Mouse (Mus musculus): ENCODE data around the gene Fmo5. TPM values are rescaled to one million over a fixed set of nuclear protein-coding genes. Genes with fewer than 3 reads are reported as not detected.

Fmo5 gene
- polyA plus RNA-seq, 1 experiment from 2014 or later = 0.43 TPM

- WGBS = 91% methylated on average over 6 of the region's 6 CpGs
- Histone ChIP-seq H3K27me3 (0 out of 2 replicates have a peak, but pooled peaks cover 4% of the 10 kb centered on the region), H3K27ac (no peak overlapping the region), H3K4me2 (no peak overlapping the region), H3K9me3 (replicated peaks) (no peaks in the 10 kb centered on the region), H3K36me3 (ENCODE audit: poor library complexity, severe bottlenecking) (no peaks in the 10 kb centered on the region), H3K4me3 (no peak overlapping the region), H3K4me1 (peaks cover 7% of the 10 kb centered on the region; the same call in 1 of the 2 replicates), H3K9ac (no peak overlapping the region)
- ATAC-seq = no peak
These were observed 17.6 kb upstream of the Fmo5 start for GRCm38 (mm10) chr3:97611021-97611420.

- Histone ChIP-seq H3K27me3 (0 out of 2 replicates have a peak, but pooled peaks cover 4% of the 10 kb centered on the region), H3K27ac (no peak overlapping the region), H3K4me2 (no peak overlapping the region), H3K9me3 (replicated peaks) (no peaks in the 10 kb centered on the region), H3K36me3 (ENCODE audit: poor library complexity, severe bottlenecking) (no peaks in the 10 kb centered on the region), H3K4me1 (no peaks in the 10 kb centered on the region), H3K9ac (no peak overlapping the region), H3K4me3 (no peak overlapping the region)
- WGBS = 37% methylated on average over 1 of the region's 1 CpGs
- no peak for ATAC-seq
These were observed 13.4 kb upstream of the Fmo5 start for GRCm38 (mm10) chr3:97615154-97615553.

GRCm38 (mm10) chr3:97615933-97616332 lies 12.7 kb upstream of the Fmo5 start:
- ATAC-seq = no peak
- Histone ChIP-seq H3K27ac (no peak overlapping the region), H3K4me1 (no peaks in the 10 kb centered on the region), H3K27me3 (0 out of 2 replicates have a peak, but pooled peaks cover 4% of the 10 kb centered on the region), H3K4me2 (no peak overlapping the region), H3K9ac (no peak overlapping the region), H3K9me3 (replicated peaks) (no peaks in the 10 kb centered on the region), H3K36me3 (ENCODE audit: poor library complexity, severe bottlenecking) (no peaks in the 10 kb centered on the region), H3K4me3 (no peak overlapping the region)
- 94% methylated on average over 4 of the region's 4 CpGs for WGBS

- H3K4me3 ChIP-seq = no peak overlapping the region
These were observed 11.3 kb upstream of the Fmo5 start for GRCm38 (mm10) chr3:97617091-97617825.

GRCm38 (mm10) chr3:97617899-97618298 lies 10.7 kb upstream of the Fmo5 start:
- H3K9ac ChIP-seq = no peak overlapping the region
- H3K4me1 ChIP-seq = no peaks in the 10 kb centered on the region
- H3K36me3 ChIP-seq (ENCODE audit: poor library complexity, severe bottlenecking) = no peaks in the 10 kb centered on the region
- H3K4me3 ChIP-seq = no peak overlapping the region
- ATAC-seq = no peak
- H3K27ac ChIP-seq = no peak overlapping the region
- no peak overlapping the region for H3K4me2 ChIP-seq
- no peaks in the 10 kb centered on the region for H3K9me3 ChIP-seq (replicated peaks)
- WGBS = 88% methylated on average over 8 of the region's 8 CpGs
- no peaks in the 10 kb centered on the region for H3K27me3 ChIP-seq

More at GRCm38 (mm10) chr3:97617091-97617825, 11.3 kb upstream of the Fmo5 start:
- no peaks in the 10 kb centered on the region for H3K36me3 ChIP-seq (ENCODE audit: poor library complexity, severe bottlenecking)
- no peak overlapping the region for H3K27ac ChIP-seq
- no peak overlapping the region for H3K4me2 ChIP-seq
- H3K27me3 ChIP-seq = 0 out of 2 replicates have a peak, but pooled peaks cover 2% of the 10 kb centered on the region
- no peak for ATAC-seq
- no peaks in the 10 kb centered on the region for H3K9me3 ChIP-seq (replicated peaks)
- H3K4me1 ChIP-seq = no peaks in the 10 kb centered on the region
- H3K9ac ChIP-seq = no peak overlapping the region
- 95% methylated on average over 19 of the region's 19 CpGs for WGBS

DNA sequence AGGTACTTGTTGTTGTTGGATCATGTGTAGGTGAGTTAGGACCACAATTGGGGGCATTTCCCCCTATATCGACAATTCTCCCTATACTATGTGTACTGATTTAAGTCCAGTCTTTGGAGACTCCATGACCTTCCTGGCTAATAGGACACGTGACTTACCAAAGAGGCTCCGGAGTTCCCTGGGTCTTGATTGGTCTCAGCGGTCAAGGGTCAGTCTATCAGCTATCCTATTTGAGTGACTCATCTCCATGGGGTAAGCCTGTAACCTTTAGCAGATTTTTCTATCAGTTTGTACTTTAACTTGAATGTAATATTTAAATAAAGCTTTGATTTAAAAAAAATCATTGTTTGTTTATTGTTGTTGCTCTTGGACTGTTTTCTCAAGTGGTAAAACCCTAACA lies 7.9 kb upstream of the Fmo5 start:
- Histone ChIP-seq H3K9me3 (replicated peaks) (no peaks in the 10 kb centered on the region), H3K27me3 (no peaks in the 10 kb centered on the region), H3K9ac (no peak overlapping the region), H3K27ac (no peak overlapping the region), H3K4me1 (no peaks in the 10 kb centered on the region), H3K4me3 (no peak overlapping the region), H3K36me3 (ENCODE audit: poor library complexity, severe bottlenecking) (no peaks in the 10 kb centered on the region), H3K4me2 (no peak overlapping the region)
- no peak for ATAC-seq
- WGBS = 94% methylated on average over 4 of the region's 4 CpGs

DNA sequence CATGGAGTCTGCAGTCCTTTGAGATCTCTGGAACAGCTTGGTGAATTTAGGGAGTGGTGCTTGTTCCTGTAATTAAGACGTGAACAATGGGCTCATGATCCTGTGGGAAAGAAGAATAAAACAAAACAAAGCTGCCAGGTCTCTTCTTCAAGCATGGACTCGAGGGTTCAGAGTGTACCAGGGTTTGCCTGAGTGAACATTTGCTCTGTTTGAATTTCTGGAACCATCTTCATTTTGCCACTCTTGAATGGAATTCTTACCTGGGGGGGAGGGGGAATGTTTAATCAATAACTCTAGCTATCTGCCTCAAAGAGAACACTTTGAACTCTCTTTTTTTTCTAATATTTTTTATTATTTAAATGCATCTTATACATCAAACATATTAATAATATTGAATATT lies 4.0 kb upstream of the Fmo5 start:
- 23% methylated on average over 2 of the region's 2 CpGs for WGBS
- no peak overlapping the region for H3K4me3 ChIP-seq
- H3K4me2 ChIP-seq = no peak overlapping the region
- peaks cover 6% of the 10 kb centered on the region for H3K4me1 ChIP-seq
- H3K9me3 ChIP-seq (replicated peaks) = no peaks in the 10 kb centered on the region
- H3K9ac ChIP-seq = no peak overlapping the region
- no peak for ATAC-seq
- H3K27ac ChIP-seq = no peak overlapping the region
- H3K36me3 ChIP-seq (ENCODE audit: poor library complexity, severe bottlenecking) = no peaks in the 10 kb centered on the region
- no peaks in the 10 kb centered on the region for H3K27me3 ChIP-seq

GRCm38 (mm10) chr3:97627893-97628292 lies 711 bp upstream of the Fmo5 start:
- Histone ChIP-seq H3K27ac (no peak overlapping the region), H3K27me3 (no peaks in the 10 kb centered on the region), H3K9me3 (replicated peaks) (no peaks in the 10 kb centered on the region), H3K4me3 (no peak overlapping the region), H3K4me1 (peaks cover 6% of the 10 kb centered on the region), H3K9ac (no peak overlapping the region), H3K36me3 (ENCODE audit: poor library complexity, severe bottlenecking) (no peaks in the 10 kb centered on the region), H3K4me2 (no peak overlapping the region)
- ATAC-seq = no peak
- 79% methylated on average over 7 of the region's 7 CpGs for WGBS

GRCm38 (mm10) chr3:97629941-97630340 lies 1.3 kb downstream of the Fmo5 start:
- H3K4me3 ChIP-seq = no peak overlapping the region
- ATAC-seq = no peak

GRCm38 (mm10) chr3:97630746-97631145 lies 2.1 kb downstream of the Fmo5 start:
- Histone ChIP-seq H3K4me2 (no peak overlapping the region), H3K27me3 (no peaks in the 10 kb centered on the region), H3K27ac (no peak overlapping the region), H3K9ac (no peak overlapping the region), H3K36me3 (ENCODE audit: poor library complexity, severe bottlenecking) (no peaks in the 10 kb centered on the region), H3K4me1 (peaks cover 6% of the 10 kb centered on the region), H3K4me3 (no peak overlapping the region), H3K9me3 (replicated peaks) (no peaks in the 10 kb centered on the region)
- 93% methylated on average over 4 of the region's 4 CpGs for WGBS
- ATAC-seq = no peak

More at GRCm38 (mm10) chr3:97629941-97630340, 1.3 kb downstream of the Fmo5 start:
- Histone ChIP-seq H3K27ac (no peak overlapping the region), H3K27me3 (no peaks in the 10 kb centered on the region), H3K4me2 (no peak overlapping the region), H3K36me3 (ENCODE audit: poor library complexity, severe bottlenecking) (no peaks in the 10 kb centered on the region), H3K9ac (no peak overlapping the region), H3K4me1 (peaks cover 6% of the 10 kb centered on the region), H3K9me3 (replicated peaks) (no peaks in the 10 kb centered on the region)
- 91% methylated on average over 4 of the region's 4 CpGs for WGBS

GRCm38 (mm10) chr3:97631258-97631860 lies 2.8 kb downstream of the Fmo5 start:
- Histone ChIP-seq H3K4me2 (no peak overlapping the region), H3K27ac (no peak overlapping the region), H3K4me3 (no peak overlapping the region), H3K9me3 (replicated peaks) (no peaks in the 10 kb centered on the region), H3K27me3 (no peaks in the 10 kb centered on the region), H3K36me3 (ENCODE audit: poor library complexity, severe bottlenecking) (no peaks in the 10 kb centered on the region), H3K4me1 (peaks cover 6% of the 10 kb centered on the region), H3K9ac (no peak overlapping the region)
- no peak for ATAC-seq
- 92% methylated on average over 8 of the region's 8 CpGs for WGBS

- no peak overlapping the region for H3K27ac ChIP-seq
- no peak overlapping the region for H3K4me2 ChIP-seq
- H3K4me1 ChIP-seq = peaks cover 4% of the 10 kb centered on the region
- no peaks in the 10 kb centered on the region for H3K36me3 ChIP-seq (ENCODE audit: poor library complexity, severe bottlenecking)
- 83% methylated on average over 4 of the region's 4 CpGs for WGBS
- no peak for ATAC-seq
- no peak overlapping the region for H3K4me3 ChIP-seq
- H3K9me3 ChIP-seq (replicated peaks) = no peaks in the 10 kb centered on the region
- H3K27me3 ChIP-seq = no peaks in the 10 kb centered on the region
- no peak overlapping the region for H3K9ac ChIP-seq
These were observed 4.9 kb downstream of the Fmo5 start for GRCm38 (mm10) chr3:97633456-97633855.
